Mouse (Mus musculus) gastrocnemius, postnatal 25 days (tissue): ENCODE results near the gene Prr14. TPM values are rescaled to one million over a fixed set of nuclear protein-coding genes. Genes with fewer than 3 reads are reported as not detected.
"Not testable (repeated sequence)": the region's sequence is repeated elsewhere in the genome, so short reads cannot be mapped to it uniquely, and the experiment has no call there.

ENCODE experiments used
- DNase-seq: peaks from one replicate; pipeline ENCODE4 v3.0.0; 2022
- long read RNA-seq, 2 experiments: library from polyadenylated mRNA; stranded (forward); transcript quantifications; one replicate each; pipeline ENCODE4 v2.0.0; 2021
- total RNA-seq, 2 experiments: library from RNA; stranded (reverse); gene quantifications; 1 replicate in 1 of 2; 2 replicates in 1 of 2; pipeline ENCODE4 v1.2.3; 2021

Gene Prr14
- total RNA-seq = 10 to 100 TPM; 17.3 to 17.7 TPM
- long read RNA-seq, experiment 1, partial matches to known transcripts = 5 of 11 reads
- long read RNA-seq, experiment 1, other reads (novel, unspliced or antisense) = 3 of 11 reads
- long read RNA-seq, experiment 2, transcript Prr14-201 (11 exons, 2,402 nt) = major isoform, 5 of 14 reads
- long read RNA-seq, experiment 2, partial matches to known transcripts = 5 of 14 reads
- long read RNA-seq, experiment 2, other reads (novel, unspliced or antisense) = 4 of 14 reads

GRCm38 (mm10) chr7:127459311-127459710, at the start of gene Prr14:
Prr14 (plus strand) TSS chr7:127459611.
- DNase-seq = not testable (repeated sequence)

- no peak for DNase-seq
These were observed 48.0 kb upstream of the Prr14 start for GRCm38 (mm10) chr7:127411418-127411817.

GRCm38 (mm10) chr7:127421388-127422191, 37.8 kb upstream of the Prr14 start, which contains the start of gene Zfp688:
Zfp688 (minus strand) TSS chr7:127422068.
- peak; percentile 92 for DNase-seq

- no peak for DNase-seq
These were observed 37.2 kb upstream of the Prr14 start for GRCm38 (mm10) chr7:127422247-127422646.

GRCm38 (mm10) chr7:127425291-127425690, 34.1 kb upstream of the Prr14 start:
- no peak for DNase-seq

- no peak for DNase-seq
These were observed 33.5 kb upstream of the Prr14 start for GRCm38 (mm10) chr7:127425911-127426310.

GRCm38 (mm10) chr7:127426354-127426753, 33.1 kb upstream of the Prr14 start:
- DNase-seq = no peak

- no peak for DNase-seq
These were observed 24.2 kb upstream of the Prr14 start for GRCm38 (mm10) chr7:127435206-127435605.

GRCm38 (mm10) chr7:127437724-127438123, 21.7 kb upstream of the Prr14 start:
- DNase-seq = no peak

- DNase-seq = no peak
These were observed 15.4 kb upstream of the Prr14 start for GRCm38 (mm10) chr7:127443976-127444375.

- peak; percentile 89 for DNase-seq
These were observed 10.7 kb upstream of the Prr14 start, which contains the start of gene Zfp689 for GRCm38 (mm10) chr7:127448521-127449300. Zfp689 (minus strand) TSS chr7:127449158.

- DNase-seq = no peak
These were observed 9.4 kb upstream of the Prr14 start for GRCm38 (mm10) chr7:127449966-127450365.

- DNase-seq = no peak
These were observed 6.4 kb upstream of the Prr14 start for GRCm38 (mm10) chr7:127453056-127453455.

- no peak for DNase-seq
These were observed 4.5 kb upstream of the Prr14 start for GRCm38 (mm10) chr7:127454905-127455304.

GRCm38 (mm10) chr7:127458371-127459122, 864 bp upstream of the Prr14 start:
- DNase-seq = not testable (repeated sequence)

GRCm38 (mm10) chr7:127465191-127465590, 5.8 kb downstream of the Prr14 start:
- DNase-seq = no peak

GRCm38 (mm10) chr7:127465670-127466069, 6.3 kb downstream of the Prr14 start:
- DNase-seq = not testable (repeated sequence)

- DNase-seq = no peak
These were observed 7.2 kb downstream of the Prr14 start for GRCm38 (mm10) chr7:127466606-127467005.

GRCm38 (mm10) chr7:127470011-127470715, 10.8 kb downstream of the Prr14 start:
- DNase-seq = no peak

GRCm38 (mm10) chr7:127470743-127471645, 11.6 kb downstream of the Prr14 start:
- DNase-seq = peak; percentile 92
